Mouse (Mus musculus) heart, adult 2 months (tissue): ENCODE measurements around the gene Sapcd1. TPM values are rescaled to one million over a fixed set of nuclear protein-coding genes. Genes with fewer than 3 reads are reported as not detected.

Source experiments
- DNase-seq, 2 experiments: peaks; one replicate each; pipeline ENCODE4 v3.0.0; 2021
- H3K27ac ChIP-seq: fragments of 200-600 bp; 2 replicates; pipeline ENCODE4 v1.8.1; 2022
- H3K27me3 ChIP-seq: fragments of 200-500 bp; 2 replicates; pipeline ENCODE4 v1.6.1; 2012; ENCODE audit warnings: mild to moderate bottlenecking, low read length, inconsistent platforms, mixed read lengths; ENCODE audit not compliant: control insufficient read depth, insufficient read depth
- H3K36me3 ChIP-seq: fragments of 200-500 bp; 2 replicates; pipeline ENCODE4 v1.6.1; 2012; ENCODE audit warnings: low read length, inconsistent platforms; ENCODE audit not compliant: control insufficient read depth, insufficient read depth
- H3K4me1 ChIP-seq: fragments of 200-500 bp; 2 replicates; pipeline ENCODE4 v1.6.1; 2011; ENCODE audit warnings: low read length; ENCODE audit not compliant: control insufficient read depth, insufficient read depth
- H3K4me3 ChIP-seq: fragments of 200-600 bp; 2 replicates; pipeline ENCODE4 v1.8.1; 2022
- H3K79me2 ChIP-seq: fragments of 200-500 bp; replicated peaks from 2 replicates; pipeline ENCODE4 v1.6.1; 2012; ENCODE audit warnings: mild to moderate bottlenecking, inconsistent platforms, low read length, moderate library complexity, mixed read lengths; ENCODE audit not compliant: control insufficient read depth, insufficient read depth
- H3K9ac ChIP-seq: fragments of 200-500 bp; 2 replicates; pipeline ENCODE4 v1.6.1; 2012; ENCODE audit warnings: low read depth, mild to moderate bottlenecking, control low read depth, inconsistent platforms, low read length, mixed read lengths
- CTCF ChIP-seq: fragments of 200-600 bp; IDR thresholded peaks from 2 replicates; pipeline ENCODE4 v1.8.1; 2022; ENCODE audit warnings: antibody characterized with exemption, mild to moderate bottlenecking, moderate library complexity
- EP300 ChIP-seq: fragments of 200-500 bp; IDR thresholded peaks from 2 replicates; pipeline ENCODE4 v1.6.1; 2011; ENCODE audit warnings: low read depth, low read length, control low read depth; ENCODE audit not compliant: insufficient read depth
- POLR2A ChIP-seq: fragments of 200-500 bp; IDR thresholded peaks from 2 replicates; pipeline ENCODE4 v1.6.1; 2011; ENCODE audit warnings: mild to moderate bottlenecking, low read depth, low read length, control low read depth; ENCODE audit not compliant: insufficient read depth
- WGBS: fragments of 180-500 bp; shearing (Covaris S2); methylation state at CpG from one replicate; pipeline ENCODE4 v1.1.7; 2018; 5-methylcytosine and 5-hydroxymethylcytosine counted together
- intact Hi-C: fragments of 180-260 bp; cut with DNase I; formaldehyde crosslinking; loops from one replicate; pipeline ENCODE4 v1.15.1; 2025
- polyA plus RNA-seq: library from polyadenylated mRNA; depleted of rRNA; stranded (reverse); fragments of >200 nt; gene quantifications from 2 replicates; pipeline ENCODE4 v1.2.3, GENCODE M21; 2012
- total RNA-seq, 2 experiments: library from RNA; stranded (reverse); gene quantifications; 2 replicates each; pipeline ENCODE4 v1.2.3; 2021

The Sapcd1 gene
- total and polyA plus RNA-seq, 3 experiments = 0.20 TPM; not detected in 2

- H3K27me3 ChIP-seq = no peaks in the 10 kb centered on the region; the same call in 1 of the 2 replicates
- TF ChIP-seq CTCF (no peak), EP300 (no peak), POLR2A (no peak)
- WGBS = 79% methylated on average over 3 of the region's 3 CpGs
- H3K4me3 ChIP-seq = no peak overlapping the region
- DNase-seq = no peak
- intact Hi-C loops = no loop called here
- no peak overlapping the region for H3K27ac ChIP-seq
- no peaks in the 10 kb centered on the region for H3K79me2 ChIP-seq
- H3K36me3 ChIP-seq = no peaks in the 10 kb centered on the region
- peaks cover 4% of the 10 kb centered on the region for H3K4me1 ChIP-seq
- H3K9ac ChIP-seq = no peak overlapping the region
These were observed 35.6 kb upstream of the Sapcd1 start for GRCm38 (mm10) chr17:35063466-35063865.

GRCm38 (mm10) chr17:35061299-35061698 is 33.5 kb upstream of the Sapcd1 start:
- 80% methylated on average over 7 of the region's 8 CpGs for WGBS
- intact Hi-C loops = no loop called here
- H3K36me3 ChIP-seq = peaks cover 4% of the 10 kb centered on the region

GRCm38 (mm10) chr17:35060737-35061297 is 33.0 kb upstream of the Sapcd1 start:
- WGBS = 70% methylated on average over 22 of the region's 22 CpGs
- H3K4me3 ChIP-seq = no peak overlapping the region
- no peak overlapping the region for H3K27ac ChIP-seq
- intact Hi-C loops = no loop called here
- no peaks in the 10 kb centered on the region for H3K79me2 ChIP-seq
- H3K36me3 ChIP-seq = peaks cover 5% of the 10 kb centered on the region
- TF ChIP-seq POLR2A (no peak), EP300 (no peak), CTCF (no peak)
- no peak overlapping the region for H3K9ac ChIP-seq
- no peaks in the 10 kb centered on the region for H3K27me3 ChIP-seq
- DNase-seq = peak in 1 of 2 experiments; percentile 35
- peaks cover 7% of the 10 kb centered on the region for H3K4me1 ChIP-seq

More at GRCm38 (mm10) chr17:35061299-35061698, 33.5 kb upstream of the Sapcd1 start:
- no peak for DNase-seq
- no peak overlapping the region for H3K27ac ChIP-seq
- H3K9ac ChIP-seq = no peak overlapping the region
- H3K27me3 ChIP-seq = no peaks in the 10 kb centered on the region
- TF ChIP-seq CTCF (no peak), POLR2A (no peak), EP300 (no peak)
- H3K4me3 ChIP-seq = no peak overlapping the region
- no peaks in the 10 kb centered on the region for H3K79me2 ChIP-seq
- peaks cover 4% of the 10 kb centered on the region for H3K4me1 ChIP-seq

- whole genome bisulfite sequencing = 27% methylated on average over 14 of the region's 14 CpGs
These were observed 32.3 kb upstream of the Sapcd1 start for GRCm38 (mm10) chr17:35060071-35060470.

GRCm38 (mm10) chr17:35058911-35059892 is 31.4 kb upstream of the Sapcd1 start, which contains the start of gene Ddah2:
Gene Ddah2, plus strand, starts transcription at chr17:35059035.
- Histone ChIP-seq H3K36me3 (peaks cover 7% of the 10 kb centered on the region), H3K9ac (peak within 1 kb of the TSS; percentile 87)

More at GRCm38 (mm10) chr17:35060071-35060470, 32.3 kb upstream of the Sapcd1 start:
- no peaks in the 10 kb centered on the region for H3K79me2 ChIP-seq
- peak overlapping the region; percentile 87 for H3K9ac ChIP-seq
- TF ChIP-seq POLR2A = no peak
- TF ChIP-seq CTCF = no peak
- no peak for TF ChIP-seq EP300
- peak overlapping the region; percentile 65 for H3K4me3 ChIP-seq
- intact Hi-C loops = no loop called here
- DNase-seq = no peak
- no peaks in the 10 kb centered on the region for H3K27me3 ChIP-seq
- peaks cover 10% of the 10 kb centered on the region for H3K4me1 ChIP-seq
- peak overlapping the region; percentile 92 for H3K27ac ChIP-seq
- H3K36me3 ChIP-seq = peaks cover 5% of the 10 kb centered on the region

More at GRCm38 (mm10) chr17:35058911-35059892, 31.4 kb upstream of the Sapcd1 start, which contains the start of gene Ddah2:
- TF ChIP-seq CTCF = peak; percentile 84
- TF ChIP-seq EP300 = peak; percentile 62; the same call in 1 of the 2 replicates
- TF ChIP-seq POLR2A = peak; percentile 81
- Histone ChIP-seq H3K27ac (peak within 1 kb of the TSS; percentile 92), H3K4me1 (peaks cover 8% of the 10 kb centered on the region), H3K79me2 (no peaks in the 10 kb centered on the region), H3K27me3 (no peaks in the 10 kb centered on the region), H3K4me3 (peak within 1 kb of the TSS; percentile 65)
- peak; percentile 92 to 93 for DNase-seq
- intact Hi-C loops = loop anchor here (1.0 to 2.0 kb wide), 2 partner anchors 30 to 38 kb away; partner anchors contain the start of gene Abhd16a
- under 1% methylated on average over 57 of the region's 57 CpGs for WGBS
